Mouse (Mus musculus) limb, embryonic 13.5 days (tissue): Measurements from ENCODE around the gene Rccd1. TPM values are rescaled to one million over a fixed set of nuclear protein-coding genes. Genes with fewer than 3 reads are reported as not detected.

Experiments
- ATAC-seq: fragments of 200-750 bp; cut with Nextera tagmentation; 2 replicates; pipeline ENCODE4 v1.8.0; 2017; ENCODE audit warnings: low read depth, moderate number of reproducible peaks, moderate TSS enrichment; ENCODE audit not compliant: low FRiP score
- H3K27ac ChIP-seq: fragments of 300-500 bp; sonication (generic); 2 replicates; pipeline ENCODE4 v1.5.1; 2015; ENCODE audit warnings: inconsistent platforms, mild to moderate bottlenecking, moderate library complexity
- H3K27me3 ChIP-seq: fragments of 300-500 bp; sonication (generic); 2 replicates; pipeline ENCODE4 v1.6.1; 2015; ENCODE audit warnings: mild to moderate bottlenecking, inconsistent platforms
- H3K36me3 ChIP-seq: fragments of 300-500 bp; sonication (generic); 2 replicates; pipeline ENCODE4 v1.6.1; 2015; ENCODE audit warnings: inconsistent platforms, mild to moderate bottlenecking, moderate library complexity
- H3K4me1 ChIP-seq: fragments of 300-500 bp; sonication (generic); 2 replicates; pipeline ENCODE4 v1.6.1; 2015; ENCODE audit warnings: inconsistent platforms
- H3K4me2 ChIP-seq: fragments of 300-500 bp; sonication (generic); replicated peaks from 2 replicates; pipeline ENCODE4 v1.6.1; 2015; ENCODE audit warnings: inconsistent platforms, mild to moderate bottlenecking, moderate library complexity
- H3K4me3 ChIP-seq: fragments of 300-500 bp; sonication (generic); 2 replicates; pipeline ENCODE4 v1.5.1; 2015; ENCODE audit warnings: moderate library complexity, mild to moderate bottlenecking, inconsistent platforms
- H3K9ac ChIP-seq: fragments of 300-500 bp; sonication (generic); 2 replicates; pipeline ENCODE4 v1.6.1; 2015; ENCODE audit warnings: mild to moderate bottlenecking, inconsistent platforms
- H3K9me3 ChIP-seq: fragments of 300-500 bp; sonication (generic); 2 replicates; pipeline ENCODE4 v1.6.1; 2016; ENCODE audit warnings: inconsistent platforms
- WGBS: fragments of 180-500 bp; shearing (Covaris S2); methylation state at CpG from one replicate; pipeline ENCODE4 v1.1.7; 2015; 5-methylcytosine and 5-hydroxymethylcytosine counted together
- polyA plus RNA-seq: library from polyadenylated mRNA; unstranded; fragments of >200 nt; fragmentation: Nextera tagmentation; extraction: Ambion mirVana; gene quantifications from 2 replicates; pipeline ENCODE4 v1.2.1, GENCODE M21; 2015

Gene Rccd1
- polyA plus RNA-seq, 1 experiment from 2014 or later = 12.3 TPM

GRCm38 (mm10) chr7:80246148-80246721 is 78.0 kb downstream of the Rccd1 start, which contains the start of gene Ttll13:
TSS of gene Ttll13 (plus strand) at chr7:80246376.
- ATAC-seq = peak; percentile 99
- Histone ChIP-seq H3K27me3 (no peaks in the 10 kb centered on the region), H3K27ac (peak within 1 kb of the TSS; percentile 76; the same call in 1 of the 2 replicates), H3K4me1 (peaks cover 3% of the 10 kb centered on the region; the same call in 1 of the 2 replicates), H3K4me3 (peak within 1 kb of the TSS; percentile 61), H3K36me3 (peaks cover 4% of the 10 kb centered on the region; the same call in 1 of the 2 replicates), H3K9ac (peak within 1 kb of the TSS; percentile 72), H3K4me2 (peak within 1 kb of the TSS; percentile 65), H3K9me3 (no peaks in the 10 kb centered on the region)
- WGBS = under 1% methylated on average over 48 of the region's 48 CpGs

DNA sequence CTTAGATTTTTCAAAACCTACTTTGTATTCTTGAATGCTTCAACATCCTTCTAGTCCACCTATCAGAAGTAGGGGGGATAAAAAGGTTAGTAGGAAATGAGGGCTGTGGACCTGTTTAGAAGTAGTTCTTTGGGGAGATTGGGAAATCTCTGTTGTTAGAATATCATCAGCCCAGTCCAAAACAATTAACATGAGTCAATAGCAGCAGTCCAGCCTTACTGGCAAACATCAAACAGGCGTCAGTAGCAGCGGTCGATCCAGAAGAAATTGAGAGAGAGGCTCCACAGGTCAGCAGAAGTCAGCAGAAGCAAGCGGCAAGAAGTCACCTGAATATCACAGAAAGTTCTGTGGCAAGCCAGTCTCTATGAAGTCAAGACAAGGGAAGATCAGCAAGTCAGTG is 79.4 kb downstream of the Rccd1 start:
- H3K9me3 ChIP-seq = no peaks in the 10 kb centered on the region
- no peak overlapping the region for H3K27ac ChIP-seq
- no peak overlapping the region for H3K4me3 ChIP-seq
- WGBS = 85% methylated on average over 4 of the region's 4 CpGs
- H3K36me3 ChIP-seq = peaks cover 17% of the 10 kb centered on the region
- no peaks in the 10 kb centered on the region for H3K27me3 ChIP-seq
- no peak overlapping the region for H3K4me2 ChIP-seq
- H3K4me1 ChIP-seq = peaks cover 3% of the 10 kb centered on the region; the same call in 1 of the 2 replicates
- no peak for ATAC-seq
- no peak overlapping the region for H3K9ac ChIP-seq

Other genes starting within 250 kb of the Rccd1 start
- gene Idh2, start 209.1 kb downstream of the Rccd1 start, polyA plus RNA-seq = 619 and 631 TPM in 2 replicates
- 14.1 and 15.6 TPM in 2 replicates for gene Sema4b, start 137.6 kb downstream of the Rccd1 start, polyA plus RNA-seq
- 61.9 and 70.1 TPM in 2 replicates for gene Cib1, start 91.6 kb downstream of the Rccd1 start, polyA plus RNA-seq
- gene Gdpgp1, start 91.6 kb downstream of the Rccd1 start, polyA plus RNA-seq = 3.5 TPM in 2 replicates
- 1.3 and 1.5 TPM in 2 replicates for gene Ttll13, start 78.1 kb downstream of the Rccd1 start, polyA plus RNA-seq
- 49.3 and 50.8 TPM in 2 replicates for gene Ngrn, start 63.2 kb downstream of the Rccd1 start, polyA plus RNA-seq
- gene Vps33b, start 54.8 kb downstream of the Rccd1 start, polyA plus RNA-seq = 12.1 and 13.1 TPM in 2 replicates
- 109 and 123 TPM in 2 replicates for gene Prc1, start 30.0 kb downstream of the Rccd1 start, polyA plus RNA-seq
- gene Unc45a, start 16.6 kb upstream of the Rccd1 start, polyA plus RNA-seq = 49.7 and 50.4 TPM in 2 replicates
- 21.5 and 23.5 TPM in 2 replicates for gene Hddc3, start 18.6 kb upstream of the Rccd1 start, polyA plus RNA-seq
- 22.0 and 24.4 TPM in 2 replicates for gene Man2a2, start 46.9 kb upstream of the Rccd1 start, polyA plus RNA-seq
- 11.5 and 14.3 TPM in 2 replicates for gene Fes, start 63.5 kb upstream of the Rccd1 start, polyA plus RNA-seq
- 12.0 and 12.5 TPM in 2 replicates for gene Furin, start 81.0 kb upstream of the Rccd1 start, polyA plus RNA-seq
- gene Blm, start 210.7 kb upstream of the Rccd1 start, polyA plus RNA-seq = 25.1 and 27.2 TPM in 2 replicates